Mouse (Mus musculus) kidney, embryonic 14.5 days (tissue): ENCODE measurements at regions not wholly inside any gene's neighbourhood (a gene's known extent, or its start where the extent isn't known, plus 50 kb on each side); places are given as distances from the start of the nearest gene placed in this dataset.
"Not testable (repeated sequence)": the region's sequence is repeated elsewhere in the genome, so short reads cannot be mapped to it uniquely, and the experiment has no call there.

Source experiments
- ATAC-seq: fragments of 200-750 bp; cut with Nextera tagmentation; 2 replicates; pipeline ENCODE4 v1.8.0; 2017; ENCODE audit warnings: moderate number of reproducible peaks, mild to moderate bottlenecking, moderate TSS enrichment, moderate library complexity; ENCODE audit not compliant: low FRiP score, low TSS enrichment
- H3K27ac ChIP-seq: fragments of 300-500 bp; sonication (generic); 2 replicates; pipeline ENCODE4 v1.5.1; 2014; ENCODE audit warnings: low read depth, mild to moderate bottlenecking, low read length, moderate library complexity, mixed read lengths
- H3K27me3 ChIP-seq: fragments of 300-500 bp; sonication (generic); 2 replicates; pipeline ENCODE4 v1.6.1; 2014; ENCODE audit warnings: mild to moderate bottlenecking, low read length; ENCODE audit not compliant: control insufficient read depth, insufficient read depth
- H3K36me3 ChIP-seq: fragments of 300-500 bp; sonication (generic); 2 replicates; pipeline ENCODE4 v1.6.1; 2014; ENCODE audit warnings: low read length, mixed read lengths; ENCODE audit not compliant: control insufficient read depth, insufficient read depth
- H3K4me1 ChIP-seq: fragments of 300-500 bp; sonication (generic); 2 replicates; pipeline ENCODE4 v1.6.1; 2014; ENCODE audit warnings: low read length, mixed read lengths; ENCODE audit not compliant: control insufficient read depth, insufficient read depth
- H3K4me2 ChIP-seq: fragments of 300-500 bp; sonication (generic); replicated peaks from 2 replicates; pipeline ENCODE4 v1.6.1; 2014; ENCODE audit warnings: low read depth, mild to moderate bottlenecking, low read length
- H3K4me3 ChIP-seq: fragments of 300-500 bp; sonication (generic); 2 replicates; pipeline ENCODE4 v1.5.1; 2014; ENCODE audit warnings: mild to moderate bottlenecking, low read length
- H3K9ac ChIP-seq: fragments of 300-500 bp; sonication (generic); 2 replicates; pipeline ENCODE4 v1.6.1; 2014; ENCODE audit warnings: low read depth, mild to moderate bottlenecking, low read length, moderate library complexity
- H3K9me3 ChIP-seq: fragments of 300-500 bp; sonication (generic); 2 replicates; pipeline ENCODE4 v1.6.1; 2016; ENCODE audit warnings: low read length; ENCODE audit not compliant: control insufficient read depth
- WGBS: fragments of 180-500 bp; shearing (Covaris S2); extraction: QIAGEN DNeasy Blood & Tissue Kit; methylation state at CpG from one replicate; pipeline ENCODE4 v1.1.7; 2014; 5-methylcytosine and 5-hydroxymethylcytosine counted together

DNA sequence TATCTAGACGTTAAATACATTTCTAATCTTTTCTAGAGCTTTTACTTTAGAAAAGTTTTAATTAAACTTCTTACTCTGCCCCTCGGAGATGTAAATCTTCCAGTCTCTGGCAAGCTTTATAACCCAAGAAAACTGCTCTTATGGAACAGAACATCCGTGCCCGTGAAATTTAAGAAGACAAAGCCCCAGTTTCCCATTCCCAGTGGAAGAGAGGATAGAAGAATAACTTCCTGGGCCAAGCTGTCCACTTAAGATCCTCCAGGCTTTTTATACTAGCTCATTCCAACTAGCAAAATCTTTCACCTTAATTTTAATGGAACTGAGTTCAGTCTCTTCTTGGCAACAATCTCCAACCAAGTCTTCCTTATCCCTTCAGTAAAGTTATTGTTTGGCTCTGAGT, 489.2 kb upstream of the Ccdc54 start:
- Histone ChIP-seq H3K4me1 (no peaks in the 10 kb centered on the region), H3K27ac (peak overlapping the region; percentile 27; the same call in 1 of the 2 replicates), H3K9ac (no peak overlapping the region), H3K4me2 (no peak overlapping the region), H3K27me3 (no peaks in the 10 kb centered on the region), H3K4me3 (no peak overlapping the region), H3K36me3 (no peaks in the 10 kb centered on the region), H3K9me3 (no peaks in the 10 kb centered on the region)
- WGBS: 19% methylated on average over 4 of the region's 4 CpGs
- ATAC-seq: peak; percentile 85

DNA sequence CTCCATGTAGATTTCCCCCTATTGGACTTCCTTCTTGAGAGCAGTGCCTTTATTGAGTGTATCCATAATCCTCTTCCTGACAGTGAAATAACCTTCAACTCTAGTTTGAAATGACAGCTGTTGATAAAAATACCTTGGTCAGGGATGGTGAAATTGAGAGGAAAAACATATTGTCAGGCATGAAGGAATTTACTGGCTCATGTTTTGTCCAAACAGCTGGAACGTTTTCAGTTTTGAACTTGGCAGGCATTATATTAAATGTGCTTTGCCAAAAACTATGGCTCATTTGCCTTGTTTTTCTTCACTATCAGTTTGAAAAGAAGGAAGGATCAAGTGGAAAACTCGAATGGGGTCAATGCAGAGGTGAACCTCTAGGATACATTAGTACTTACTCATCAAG, 457.7 kb upstream of the Ccdc54 start:
- no peak overlapping the region for H3K4me3 ChIP-seq
- no peaks in the 10 kb centered on the region for H3K9me3 ChIP-seq
- H3K27me3 ChIP-seq: no peaks in the 10 kb centered on the region
- no peaks in the 10 kb centered on the region for H3K36me3 ChIP-seq
- H3K4me1 ChIP-seq: no peaks in the 10 kb centered on the region
- H3K4me2 ChIP-seq: no peak overlapping the region
- H3K9ac ChIP-seq: no peak overlapping the region
- WGBS: 25% methylated on average over 2 of the region's 2 CpGs
- H3K27ac ChIP-seq: no peak overlapping the region
- no peak for ATAC-seq

DNA sequence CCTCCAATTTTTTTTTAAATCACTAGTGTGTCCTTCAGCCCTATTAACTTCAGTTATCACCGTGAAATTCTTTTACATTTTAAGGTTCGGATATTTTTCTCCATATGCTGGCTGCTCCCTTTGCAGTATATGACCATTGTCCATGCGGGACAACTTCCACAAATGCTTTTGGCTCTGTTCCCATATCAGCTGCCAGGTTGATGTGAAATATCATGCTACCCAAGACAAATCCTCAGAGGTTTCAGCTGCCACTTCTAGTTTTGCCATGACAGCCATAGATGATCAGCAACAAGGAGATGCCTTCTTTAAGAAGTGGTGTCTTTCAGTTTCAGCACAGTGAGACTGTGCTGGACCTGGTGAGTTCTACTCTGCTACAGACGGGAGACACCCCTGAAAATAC, 457.2 kb upstream of the Ccdc54 start:
- H3K4me1 ChIP-seq: no peaks in the 10 kb centered on the region
- no peaks in the 10 kb centered on the region for H3K36me3 ChIP-seq
- no peak overlapping the region for H3K4me3 ChIP-seq
- H3K9me3 ChIP-seq: no peaks in the 10 kb centered on the region
- no peak overlapping the region for H3K9ac ChIP-seq
- WGBS: 85% methylated on average over 4 of the region's 4 CpGs
- no peaks in the 10 kb centered on the region for H3K27me3 ChIP-seq
- H3K27ac ChIP-seq: no peak overlapping the region
- H3K4me2 ChIP-seq: no peak overlapping the region
- no peak for ATAC-seq

DNA sequence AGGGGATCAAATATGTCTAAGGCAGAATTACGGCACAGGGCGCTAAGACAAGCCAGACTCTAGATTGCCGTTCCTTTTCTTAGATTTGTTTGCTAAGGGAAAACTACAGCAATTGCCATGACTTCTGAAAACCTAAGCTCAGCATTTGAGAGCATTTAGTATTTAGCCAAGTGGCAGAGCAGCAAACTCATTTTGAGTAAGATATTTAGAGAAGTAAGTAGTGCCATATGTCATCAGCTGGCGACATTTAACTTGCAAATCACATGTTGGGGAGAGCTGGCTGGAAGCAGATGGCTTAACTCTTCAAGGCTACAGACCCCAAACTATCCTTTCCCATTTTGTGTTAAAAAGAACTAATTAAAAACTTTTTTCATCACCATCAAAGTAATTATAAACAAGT, 450.4 kb upstream of the Ccdc54 start:
- ATAC-seq: no peak
- Histone ChIP-seq H3K4me1 (no peaks in the 10 kb centered on the region), H3K9ac (no peak overlapping the region), H3K9me3 (no peaks in the 10 kb centered on the region), H3K36me3 (no peaks in the 10 kb centered on the region), H3K4me2 (no peak overlapping the region), H3K27me3 (no peaks in the 10 kb centered on the region), H3K27ac (no peak overlapping the region), H3K4me3 (no peak overlapping the region)
- 88% methylated on average over 4 of the region's 4 CpGs for WGBS

GRCm38 (mm10) chr16:51002876-51003275, 411.9 kb upstream of the Ccdc54 start:
- ATAC-seq: no peak
- no peak overlapping the region for H3K4me3 ChIP-seq
- no peak overlapping the region for H3K9ac ChIP-seq
- no peaks in the 10 kb centered on the region for H3K4me1 ChIP-seq
- no peak overlapping the region for H3K4me2 ChIP-seq
- no peaks in the 10 kb centered on the region for H3K9me3 ChIP-seq
- no peak overlapping the region for H3K27ac ChIP-seq
- H3K27me3 ChIP-seq: no peaks in the 10 kb centered on the region
- no peaks in the 10 kb centered on the region for H3K36me3 ChIP-seq

- 82% methylated on average over 2 of the region's 2 CpGs for WGBS
- Histone ChIP-seq H3K9me3 (no peaks in the 10 kb centered on the region), H3K27ac (no peak overlapping the region), H3K9ac (no peak overlapping the region), H3K4me3 (no peak overlapping the region), H3K4me1 (no peaks in the 10 kb centered on the region), H3K4me2 (no peak overlapping the region), H3K27me3 (no peaks in the 10 kb centered on the region), H3K36me3 (no peaks in the 10 kb centered on the region)
- ATAC-seq: no peak
Measured at GRCm38 (mm10) chr16:50964395-50964794, 373.4 kb upstream of the Ccdc54 start.

DNA sequence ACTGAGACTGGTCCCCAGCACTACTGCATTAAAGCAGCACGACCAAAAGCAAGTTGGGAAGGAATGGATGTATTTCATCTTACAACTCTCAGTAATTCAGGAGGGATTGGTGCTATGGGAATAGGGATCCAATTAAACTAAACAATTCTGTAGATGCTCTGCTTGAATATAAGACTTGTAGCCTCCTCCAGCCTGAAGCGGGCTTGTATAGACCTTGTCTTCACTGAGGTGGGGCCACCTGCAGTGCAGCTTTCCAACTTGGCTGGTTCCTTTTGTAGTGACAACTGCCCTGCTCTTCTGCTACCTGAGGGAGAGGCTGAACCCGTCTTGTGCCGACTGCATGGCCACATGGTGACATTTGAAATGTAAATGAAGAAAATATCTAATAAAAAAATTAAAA, 353.1 kb upstream of the Ccdc54 start:
- no peak overlapping the region for H3K4me2 ChIP-seq
- H3K4me3 ChIP-seq: no peak overlapping the region
- ATAC-seq: no peak
- H3K9me3 ChIP-seq: no peaks in the 10 kb centered on the region; the same call in 1 of the 2 replicates
- H3K9ac ChIP-seq: no peak overlapping the region
- H3K36me3 ChIP-seq: no peaks in the 10 kb centered on the region
- no peaks in the 10 kb centered on the region for H3K4me1 ChIP-seq
- H3K27me3 ChIP-seq: no peaks in the 10 kb centered on the region
- H3K27ac ChIP-seq: no peak overlapping the region
- 90% methylated on average over 4 of the region's 4 CpGs for WGBS

GRCm38 (mm10) chr16:50943581-50943980, 352.6 kb upstream of the Ccdc54 start:
- 95% methylated on average over 6 of the region's 6 CpGs for WGBS

DNA sequence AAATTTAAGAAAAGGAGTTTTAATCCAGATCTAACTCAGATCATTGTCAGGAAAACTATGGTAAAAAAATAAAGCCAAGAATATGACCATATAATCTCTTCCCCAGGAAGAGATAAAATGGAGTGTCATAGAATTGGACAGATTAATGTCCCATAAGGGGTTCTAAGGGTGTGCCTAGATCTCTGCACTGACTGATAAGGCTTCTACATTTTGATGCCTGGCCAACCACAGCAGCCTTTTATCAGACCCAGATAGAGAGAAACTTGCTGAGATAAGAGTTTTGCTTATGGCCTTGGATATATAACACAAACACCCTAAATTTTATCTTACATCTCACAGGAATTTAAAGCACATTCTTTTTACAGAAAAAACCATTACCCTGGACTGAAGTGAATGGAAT, 351.3 kb upstream of the Ccdc54 start:
- Histone ChIP-seq H3K4me3 (no peak overlapping the region), H3K36me3 (no peaks in the 10 kb centered on the region), H3K4me2 (no peak overlapping the region), H3K27me3 (no peaks in the 10 kb centered on the region), H3K9me3 (no peaks in the 10 kb centered on the region; the same call in 1 of the 2 replicates), H3K9ac (no peak overlapping the region), H3K27ac (no peak overlapping the region), H3K4me1 (no peaks in the 10 kb centered on the region)
- no peak for ATAC-seq

More at GRCm38 (mm10) chr16:50943581-50943980, 352.6 kb upstream of the Ccdc54 start:
- H3K4me1 ChIP-seq, ATAC-seq, H3K27ac ChIP-seq, H3K27me3 ChIP-seq, H3K9ac ChIP-seq, H3K36me3 ChIP-seq, H3K4me2 ChIP-seq, H3K4me3 ChIP-seq, H3K9me3 ChIP-seq: not testable (repeated sequence)

GRCm38 (mm10) chr16:50939316-50939715, 348.4 kb upstream of the Ccdc54 start:
- no peaks in the 10 kb centered on the region for H3K36me3 ChIP-seq
- no peak overlapping the region for H3K9ac ChIP-seq
- H3K27me3 ChIP-seq: no peaks in the 10 kb centered on the region
- 42% methylated on average over 6 of the region's 6 CpGs for WGBS
- no peaks in the 10 kb centered on the region; the same call in 1 of the 2 replicates for H3K9me3 ChIP-seq
- H3K27ac ChIP-seq: no peak overlapping the region
- no peak overlapping the region for H3K4me2 ChIP-seq
- ATAC-seq: no peak
- no peaks in the 10 kb centered on the region for H3K4me1 ChIP-seq
- H3K4me3 ChIP-seq: no peak overlapping the region
